Mouse (Mus musculus) G1E (cell line): ENCODE results near the gene Lmna.

Experiments used
- CTCF ChIP-seq: IDR thresholded peaks from 2 replicates; pipeline ENCODE4 v1.5.1; 2012; ENCODE audit warnings: low read depth, low read length, inconsistent platforms, mixed read lengths
- GATA1 ChIP-seq: IDR thresholded peaks from 2 replicates; pipeline ENCODE4 v1.6.1; 2012; ENCODE audit warnings: borderline replicate concordance, low read length, inconsistent platforms, mixed read lengths
- GATA2 ChIP-seq: IDR thresholded peaks from 2 replicates; pipeline ENCODE4 v1.6.1; 2012; ENCODE audit warnings: low read depth, low read length, inconsistent platforms, borderline replicate concordance
- POLR2AphosphoS5 ChIP-seq: IDR thresholded peaks from 2 replicates; pipeline ENCODE4 v1.6.1; 2012; ENCODE audit warnings: low read depth, low read length, inconsistent platforms; ENCODE audit not compliant: insufficient replicate concordance

GRCm38 (mm10) chr3:88516407-88516806 lies 6.7 kb upstream of the Lmna start:
- no peak for TF ChIP-seq CTCF
- TF ChIP-seq POLR2AphosphoS5, result no peak
- TF ChIP-seq GATA1, result no peak
- TF ChIP-seq GATA2, result no peak
